Mouse (Mus musculus): ENCODE results near the gene Gm42715.
A peak's percentile ranks its signal among the peaks of the same experiment; 100 is the strongest.
"Not testable (repeated sequence)": the region's sequence is repeated elsewhere in the genome, so short reads cannot be mapped to it uniquely, and the experiment has no call there.

Gm42715 gene

DNA sequence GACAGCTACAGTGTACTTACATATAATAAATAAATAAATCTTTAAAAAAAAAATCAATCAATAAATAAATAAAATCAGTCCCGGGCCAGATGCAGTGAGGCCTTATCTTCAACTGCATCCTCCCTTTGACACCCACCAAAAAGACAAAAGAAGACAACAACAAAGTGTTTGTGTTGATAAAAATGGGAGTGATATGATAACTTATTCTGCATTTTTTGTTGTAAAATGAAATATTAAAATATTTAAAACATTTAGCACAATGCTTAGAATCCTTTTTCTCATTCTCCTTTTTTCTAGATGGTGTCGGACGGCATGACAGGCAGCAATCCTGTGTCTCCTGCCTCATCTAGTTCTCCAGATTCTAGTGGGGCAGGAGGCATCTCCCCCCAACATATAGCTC, at the start of gene Gm42715:
Gene Gm42715 (plus strand): TSS at position 301 of the 400 bp plus-strand sequence.
- DNase-seq (ENCODE audit: low spot score in 2 of 2) = no peak

DNA sequence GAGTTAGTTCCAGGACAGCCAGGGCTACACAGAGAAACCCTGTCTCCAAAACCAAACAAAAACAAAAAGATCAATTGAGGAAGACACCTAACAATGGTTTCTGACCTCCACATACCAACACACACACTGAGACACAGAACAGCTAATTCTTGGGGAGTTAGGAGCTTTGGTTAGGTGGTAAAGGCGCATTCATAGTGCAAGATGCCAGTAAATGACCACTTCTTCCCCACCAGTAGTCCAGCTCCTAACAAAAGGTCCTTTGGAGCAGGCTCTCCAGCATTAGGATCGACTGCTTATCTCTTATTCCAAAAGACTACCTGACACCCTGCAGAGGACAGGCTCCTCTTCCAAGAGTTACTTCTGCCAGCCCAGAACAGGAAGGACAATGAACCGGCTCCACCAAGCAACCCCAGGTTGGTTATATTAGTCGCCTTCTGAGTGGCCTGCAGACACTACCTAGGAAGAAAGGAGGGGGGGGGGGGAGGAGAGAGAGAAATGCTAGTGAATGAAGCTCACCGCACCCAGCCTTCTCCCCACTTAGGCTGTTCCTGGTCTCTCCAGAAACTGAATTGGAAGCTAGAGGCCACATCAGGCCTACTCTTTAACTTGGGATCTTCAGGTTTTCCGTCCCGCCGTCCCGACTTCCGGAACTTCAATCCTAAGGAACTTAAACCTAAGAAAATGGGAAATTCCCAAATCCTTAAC, 49.2 kb upstream of the Gm42715 start:
- DNase-seq (ENCODE audit: low spot score in 2 of 2) = no peak

DNA sequence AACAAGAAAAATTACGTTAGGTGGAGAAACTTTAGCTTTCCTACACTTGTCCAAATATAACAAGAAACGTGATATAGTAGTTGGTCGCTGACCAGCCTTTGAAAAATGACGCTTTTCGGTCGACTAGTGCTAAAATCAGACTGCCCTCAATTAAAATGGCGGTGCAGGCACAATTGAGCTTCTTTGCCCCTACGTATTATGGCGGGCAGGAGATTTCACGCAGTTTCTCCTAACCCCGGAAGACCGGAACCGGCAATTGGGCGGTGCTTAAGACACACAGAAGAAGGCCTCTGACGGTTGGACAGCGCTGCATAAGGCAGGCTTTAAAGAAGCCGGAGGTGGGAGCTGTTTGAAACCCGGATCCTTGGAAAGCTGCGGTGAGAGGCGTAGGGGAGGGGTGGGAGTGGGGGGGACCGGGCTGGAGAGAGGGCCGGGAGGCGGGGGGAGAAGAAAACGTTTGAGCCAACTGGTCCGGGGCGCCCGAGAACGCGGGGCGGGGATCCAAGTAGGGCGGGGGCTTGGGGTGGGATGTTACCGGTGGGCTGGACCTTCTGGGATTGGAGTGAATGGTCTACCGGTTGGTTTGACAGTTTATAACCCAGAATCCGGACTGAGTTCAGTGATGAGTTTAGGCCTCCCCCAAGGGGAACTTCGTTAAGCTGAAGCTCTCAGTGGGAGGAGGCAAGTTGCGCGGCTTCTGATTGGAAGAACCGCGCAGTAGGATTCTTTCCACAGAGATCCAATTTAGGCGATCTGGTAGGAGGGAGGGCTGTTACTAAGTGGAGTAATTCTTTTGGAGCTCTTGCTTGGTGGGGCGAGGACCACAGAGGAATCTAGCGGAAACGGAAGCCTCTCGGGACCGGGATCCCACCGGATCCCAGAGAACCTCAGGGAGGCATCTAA, 48.4 kb upstream of the Gm42715 start:
- DNase-seq (ENCODE audit: low spot score in 2 of 2) = peak; percentile 90 to 95

DNA sequence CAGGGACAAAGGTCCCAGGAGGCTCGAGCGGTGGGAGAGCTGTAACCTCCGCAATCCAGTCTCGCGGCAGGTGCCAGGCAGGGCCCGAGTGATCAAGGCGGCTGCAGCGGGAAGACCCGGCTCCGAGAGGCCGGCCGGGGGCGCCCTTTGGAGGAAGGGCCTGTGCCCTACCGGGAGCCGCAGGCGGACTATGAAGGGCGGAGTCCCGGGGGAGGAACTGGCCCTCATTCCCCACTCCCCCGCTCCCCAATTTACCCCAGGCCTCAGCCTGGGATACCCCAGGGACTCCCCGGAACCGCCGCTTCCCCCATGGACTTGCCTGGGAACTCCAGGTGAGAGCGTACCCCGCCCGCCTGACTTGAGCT, 47.8 kb upstream of the Gm42715 start:
- DNase-seq (ENCODE audit: low spot score in 2 of 2) = no peak

DNA sequence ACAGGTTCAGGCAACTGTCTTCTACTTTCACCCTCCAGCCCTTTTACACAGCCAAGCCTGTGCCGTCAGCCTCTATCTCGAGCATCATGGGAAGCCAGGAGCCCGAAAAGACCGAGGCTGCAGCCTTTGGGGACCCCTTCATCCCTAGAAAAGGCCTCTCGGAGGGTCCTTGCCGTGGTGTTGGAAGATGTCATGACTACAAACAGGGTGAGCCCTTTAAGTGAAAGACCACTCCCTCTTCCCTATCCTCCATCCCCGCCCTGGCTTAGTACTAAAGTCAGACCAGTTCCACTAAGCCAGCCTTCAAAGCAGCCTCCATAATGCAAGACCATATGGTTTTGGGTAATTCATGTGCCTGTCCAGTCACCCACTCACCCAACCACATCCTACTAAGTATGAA, 47.3 kb upstream of the Gm42715 start:
- peak in 1 of 2 experiments; percentile 28 for DNase-seq (ENCODE audit: low spot score in 2 of 2)

DNA sequence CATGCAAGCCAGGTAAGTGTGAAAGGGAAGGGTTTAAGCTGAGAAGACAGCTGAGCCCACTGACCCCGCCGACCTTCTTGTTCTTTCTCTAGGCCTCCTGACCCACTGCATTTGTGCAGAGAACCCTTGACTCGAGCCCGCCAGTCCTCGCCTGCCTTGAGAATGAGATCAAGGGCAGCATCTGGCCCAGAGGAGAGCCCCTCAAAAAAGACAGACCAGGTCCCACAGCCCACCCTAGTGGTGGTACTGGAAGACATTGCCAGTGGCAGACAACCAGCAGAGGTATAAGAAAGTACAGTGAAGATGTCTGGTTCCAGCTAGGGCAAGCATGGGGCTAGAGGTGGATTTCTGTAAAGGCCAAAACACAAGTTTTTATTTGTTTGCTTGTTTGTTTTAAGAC, 45.7 kb upstream of the Gm42715 start:
- DNase-seq (ENCODE audit: low spot score in 2 of 2) = no peak

DNA sequence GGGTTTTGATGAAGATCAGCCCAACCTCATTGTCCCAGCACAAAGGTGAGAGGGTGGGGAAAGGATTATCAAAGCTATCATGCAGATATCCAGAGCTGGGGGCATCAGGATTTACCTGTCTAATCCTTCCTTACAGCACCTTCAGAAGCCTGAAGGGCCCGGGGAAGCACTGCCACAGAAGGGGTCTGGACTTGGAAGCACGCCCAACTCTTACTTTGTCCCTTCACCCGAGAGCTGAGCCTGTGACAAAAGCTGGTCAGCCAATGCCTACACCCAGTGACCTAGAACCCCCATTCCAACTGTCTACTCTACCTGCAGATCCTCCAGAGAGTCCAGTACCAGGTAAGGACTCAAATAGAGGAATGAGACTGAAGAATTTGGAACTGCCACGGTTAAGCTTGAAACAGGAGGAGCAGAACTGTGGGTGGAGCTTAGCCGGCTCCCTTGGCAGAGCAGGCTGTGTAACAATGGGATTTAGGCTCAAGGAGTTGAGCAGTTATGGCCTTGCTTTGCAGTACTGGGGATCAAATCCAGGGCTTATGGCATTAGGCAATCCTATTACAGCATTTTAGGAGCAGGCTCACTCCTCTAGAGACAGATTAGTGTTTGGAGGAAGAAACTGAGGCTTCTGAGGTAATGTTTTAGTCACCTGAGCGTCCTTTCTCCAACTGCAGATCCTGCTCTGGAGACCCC, 44.9 kb upstream of the Gm42715 start:
- DNase-seq (ENCODE audit: low spot score in 2 of 2) = no peak

DNA sequence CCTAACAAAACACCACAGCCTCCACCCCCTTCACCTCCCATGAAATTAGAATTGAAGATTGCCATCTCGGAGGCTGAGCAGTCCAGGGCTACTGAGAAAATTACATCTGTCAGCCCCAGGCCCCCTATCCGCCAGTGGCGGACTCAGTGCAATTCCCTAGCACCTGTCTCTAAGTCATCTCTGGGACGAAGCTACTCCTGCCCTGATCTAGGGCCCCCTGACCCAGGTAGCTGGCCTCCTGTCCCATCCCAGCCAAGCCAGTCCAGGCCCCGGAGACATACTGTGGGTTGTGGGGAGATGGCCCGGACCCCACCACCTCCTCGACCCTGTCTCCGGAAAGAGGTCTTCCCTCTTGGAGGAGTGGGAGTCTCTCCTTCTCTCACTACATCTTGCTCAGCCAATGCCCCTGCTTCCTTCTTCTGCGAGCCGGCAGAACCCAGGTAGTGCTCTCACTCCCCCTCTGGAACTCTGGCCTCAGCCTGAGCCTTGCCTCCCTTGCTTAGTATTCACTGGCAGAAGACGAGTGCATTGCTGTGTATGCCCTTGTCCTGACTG, 44.1 kb upstream of the Gm42715 start:
- DNase-seq (ENCODE audit: low spot score in 2 of 2) = no peak

DNA sequence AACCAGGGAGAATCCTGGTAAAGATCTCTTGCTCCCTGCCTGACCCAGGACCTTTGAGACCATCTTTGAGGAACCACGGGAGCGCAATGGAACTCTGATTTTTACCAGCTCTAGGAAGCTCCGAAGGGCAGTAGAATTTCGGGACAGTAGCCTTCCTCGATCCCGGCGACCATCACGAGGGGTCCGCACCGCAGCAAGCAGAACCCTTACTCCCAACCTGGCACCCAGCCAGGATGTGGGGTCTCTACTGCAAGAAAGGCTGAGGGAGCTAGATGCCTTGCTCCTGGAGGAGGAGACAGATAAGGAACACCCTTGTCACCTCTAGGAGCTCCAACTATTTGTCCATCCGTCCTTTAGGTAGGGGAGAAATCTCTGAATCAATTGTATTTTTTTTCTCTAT, 43.0 kb upstream of the Gm42715 start:
- no peak for DNase-seq (ENCODE audit: low spot score in 2 of 2)

DNA sequence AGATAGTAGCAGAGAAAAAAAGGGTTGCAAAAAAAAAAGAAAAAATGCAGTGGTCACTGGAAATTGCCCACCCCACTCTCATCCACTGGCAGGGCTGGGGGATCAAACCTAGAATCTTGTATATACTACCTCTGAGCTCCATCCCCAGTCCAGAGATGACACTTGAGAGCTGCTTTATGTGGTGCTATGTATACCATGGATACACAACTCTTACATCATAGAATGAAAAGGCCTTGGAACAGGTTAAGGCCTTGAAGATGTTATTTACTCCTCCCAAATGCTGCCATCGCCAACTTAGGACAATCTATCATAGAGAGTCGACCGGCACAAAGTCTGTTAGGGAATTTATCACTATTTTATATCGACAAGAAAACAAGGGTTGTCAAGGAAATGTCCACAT, 42.5 kb upstream of the Gm42715 start:
- no peak for DNase-seq (ENCODE audit: low spot score in 2 of 2)

DNA sequence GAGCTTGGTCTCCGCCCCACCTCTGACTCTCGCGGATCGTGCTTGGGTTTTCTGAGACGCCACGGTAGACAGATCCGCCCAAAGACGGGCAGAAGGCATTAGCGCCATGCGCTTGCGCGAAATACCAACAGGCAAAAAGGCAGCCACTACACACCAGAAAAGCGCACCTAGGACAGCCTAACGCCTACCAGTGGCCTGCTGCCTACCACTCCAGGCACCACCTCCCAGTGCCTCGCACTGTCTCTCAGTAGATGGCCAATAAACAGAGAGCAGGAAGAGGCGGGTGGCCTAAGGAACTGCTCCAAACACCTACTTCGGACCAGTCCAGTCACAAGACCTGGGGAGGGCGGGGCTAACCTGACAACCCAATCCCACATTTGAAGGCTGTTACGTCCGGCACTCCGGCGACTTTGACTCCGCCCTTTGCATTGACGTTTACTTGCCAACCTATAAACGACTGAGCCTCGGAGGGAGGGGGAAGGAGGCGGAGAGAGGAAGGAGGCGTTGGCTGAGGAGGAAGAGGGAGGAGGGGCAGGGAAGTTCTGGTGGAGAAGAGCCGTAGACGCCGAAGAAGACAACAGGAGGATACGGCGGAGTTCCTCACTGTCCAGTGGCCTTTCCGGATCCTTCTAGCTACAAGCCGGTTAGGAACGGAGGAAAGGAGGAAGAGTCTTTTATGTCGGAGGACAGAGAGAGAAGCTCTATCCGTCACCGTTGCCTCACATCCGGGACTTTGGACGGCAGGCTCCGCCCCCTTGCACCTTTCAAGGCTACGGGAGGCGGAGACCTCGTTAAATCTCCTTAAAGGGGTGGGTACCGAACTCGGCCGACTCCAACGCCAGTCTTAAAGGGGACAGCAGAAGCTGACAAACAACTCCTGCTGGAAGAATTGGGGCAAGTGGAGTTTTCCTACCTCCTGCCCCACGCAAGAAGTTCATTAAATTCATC, 41.4 kb upstream of the Gm42715 start:
- peak; percentile 98 to 100 for DNase-seq (ENCODE audit: low spot score in 2 of 2)

DNA sequence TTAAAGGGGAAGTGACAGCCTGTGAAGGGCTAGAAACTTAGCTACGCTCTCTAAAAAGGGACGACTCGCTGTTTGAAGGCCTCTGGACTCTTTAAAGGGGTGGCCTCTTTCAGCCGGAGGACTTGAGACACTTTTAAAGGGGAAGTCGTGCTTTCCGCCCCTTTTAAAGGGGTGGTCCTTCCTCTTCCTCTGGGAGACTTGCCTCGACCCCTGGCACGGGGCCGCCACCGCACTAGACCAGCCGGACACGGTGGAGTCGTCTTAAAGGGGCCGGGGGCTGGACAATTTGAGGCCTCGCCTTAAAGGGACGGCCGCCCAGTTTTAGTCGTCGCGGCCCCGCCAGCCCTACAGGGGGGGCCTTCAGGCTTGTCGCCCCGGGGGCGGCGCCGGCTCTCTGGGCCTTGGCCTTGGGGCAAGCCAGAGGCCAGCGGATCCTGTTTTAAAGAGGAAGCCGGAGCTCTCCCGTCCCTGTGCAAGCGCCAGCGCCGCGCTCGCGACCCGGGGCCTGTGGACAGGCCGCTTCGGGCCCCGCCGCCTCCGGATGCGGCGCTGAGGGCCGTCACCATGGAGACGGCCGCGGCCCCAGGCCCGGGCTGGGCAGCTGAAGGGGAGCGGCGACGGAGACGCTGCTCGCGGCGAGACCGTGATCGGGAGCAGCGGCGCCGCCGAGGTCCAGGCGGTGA, 40.6 kb upstream of the Gm42715 start, which contains the start of gene Fbrs:
Gene Fbrs (plus strand): TSS at position 565 of the 683 bp plus-strand sequence.
- DNase-seq (ENCODE audit: low spot score in 2 of 2) = peak; percentile 88 to 94

DNA sequence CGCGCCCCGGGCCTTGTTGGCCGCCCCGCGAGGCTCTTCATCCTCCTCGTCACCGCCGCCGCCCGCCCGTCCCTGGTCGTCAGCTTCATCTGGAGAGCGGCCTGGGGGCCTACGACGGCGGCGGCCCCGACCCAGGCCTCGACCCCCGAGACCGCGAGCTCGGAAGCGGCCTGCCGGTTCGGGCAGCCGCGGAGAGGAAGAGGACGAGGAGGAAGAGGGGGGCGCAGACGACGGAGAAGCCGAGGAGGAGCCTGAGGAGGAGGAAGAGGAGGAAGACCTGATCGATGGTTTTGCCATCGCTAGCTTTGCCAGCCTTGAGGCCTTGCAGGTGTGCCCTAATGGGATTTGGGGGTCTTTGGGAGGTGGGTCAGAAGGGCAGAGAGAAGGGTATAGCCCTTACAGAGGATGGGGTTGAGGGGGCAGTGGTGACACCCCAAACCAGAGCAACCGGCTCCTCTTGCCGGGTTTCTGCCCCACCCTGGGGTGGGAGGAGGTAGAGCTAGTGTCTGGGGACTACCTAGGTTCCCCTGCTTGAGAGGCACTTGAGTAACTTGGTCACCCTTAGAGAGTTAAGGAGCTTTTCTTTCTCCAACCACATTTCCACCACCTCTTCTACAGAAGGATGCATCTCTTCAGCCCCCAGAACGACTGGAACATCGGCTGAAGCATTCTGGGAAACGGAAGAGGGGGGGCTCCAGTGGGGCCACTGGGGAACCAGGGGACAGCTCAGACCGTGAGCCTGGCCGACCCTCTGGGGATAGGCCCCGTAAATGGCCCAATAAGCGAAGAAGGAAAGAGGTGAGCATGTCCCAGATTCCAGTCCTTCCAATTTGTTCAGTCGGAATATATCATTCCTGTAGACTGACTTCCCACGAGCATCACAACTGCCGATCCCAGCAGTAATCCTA, 39.8 kb upstream of the Gm42715 start:
- DNase-seq (ENCODE audit: low spot score in 2 of 2) = no peak

DNA sequence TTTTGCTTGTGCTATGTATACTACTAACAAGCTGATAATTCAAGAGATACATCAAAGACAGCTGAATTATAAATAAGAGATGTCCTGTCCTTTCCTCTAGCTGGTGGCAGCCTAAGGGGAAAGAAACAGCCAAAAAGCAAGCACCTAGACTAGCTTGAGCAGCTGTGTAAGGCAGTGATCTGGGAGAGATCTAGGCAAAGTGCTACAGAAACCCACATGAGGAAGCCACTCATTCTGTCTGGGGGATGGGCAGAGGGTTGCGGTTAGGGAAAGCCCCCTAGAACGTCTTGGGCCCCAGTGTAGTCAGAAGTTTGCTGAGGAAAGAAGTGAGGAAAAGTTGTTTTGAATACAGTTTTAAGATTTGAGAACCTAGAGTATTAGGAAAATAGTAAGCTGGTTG, 39.1 kb upstream of the Gm42715 start:
- no peak for DNase-seq (ENCODE audit: low spot score in 2 of 2)

DNA sequence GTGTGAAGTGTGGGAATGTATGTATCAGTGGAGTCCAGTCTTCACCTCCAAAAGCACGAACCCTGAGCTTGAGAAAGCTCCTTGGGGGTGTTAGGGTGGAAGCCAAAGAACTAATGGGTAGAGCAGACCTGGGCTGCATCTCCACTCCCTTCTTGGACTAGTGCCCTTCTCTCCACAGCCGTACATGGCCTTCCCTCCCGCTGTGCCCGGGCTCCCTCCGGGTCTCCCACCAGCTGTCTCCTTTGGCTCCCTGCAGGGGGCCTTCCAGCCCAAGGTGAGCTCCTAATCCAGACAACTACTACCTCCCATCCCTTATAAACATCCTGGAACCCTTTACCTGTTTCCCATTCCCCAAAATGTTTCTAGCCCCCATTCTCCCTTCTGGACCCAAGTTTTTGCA, 34.0 kb upstream of the Gm42715 start:
- no peak for DNase-seq (ENCODE audit: low spot score in 2 of 2)

DNA sequence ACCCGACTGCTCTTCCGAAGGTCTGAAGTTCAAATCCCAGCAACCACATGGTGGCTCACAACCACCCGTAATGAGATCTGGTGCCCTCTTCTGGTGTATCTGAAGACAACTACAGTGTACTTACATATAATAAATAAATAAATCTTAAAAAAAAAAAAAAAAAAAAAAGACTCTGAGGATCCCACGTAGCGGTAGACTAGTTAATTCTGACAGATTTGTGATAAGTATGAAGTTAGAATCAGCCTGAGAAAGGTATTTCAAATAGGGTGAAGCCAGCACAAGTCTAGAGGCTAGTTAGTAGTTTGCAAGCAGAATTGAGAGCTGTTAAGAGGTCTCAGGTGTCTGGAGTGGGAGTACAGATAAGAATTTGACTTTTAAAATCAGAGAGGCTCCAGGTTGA, 31.0 kb upstream of the Gm42715 start:
- not testable (repeated sequence) for DNase-seq (ENCODE audit: low spot score in 2 of 2)

DNA sequence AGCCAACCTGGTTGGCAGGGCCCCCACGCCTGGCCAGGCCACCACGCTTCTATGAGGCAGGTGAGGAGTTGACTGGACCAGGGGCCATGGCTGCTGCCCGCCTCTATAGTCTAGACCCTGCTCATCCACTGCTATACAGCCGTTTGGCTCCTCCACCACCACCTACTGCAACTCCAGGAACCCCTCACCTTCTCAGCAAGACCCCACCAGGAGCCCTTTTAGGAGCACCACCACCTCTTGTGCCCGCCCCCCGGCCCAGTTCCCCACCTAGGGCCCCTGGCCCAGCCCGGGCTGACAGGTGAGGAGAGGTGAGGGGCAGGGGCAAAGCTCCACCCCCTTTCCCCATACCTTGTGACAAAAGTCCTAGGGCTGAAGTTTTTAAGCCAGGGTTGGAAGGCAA, 29.4 kb upstream of the Gm42715 start:
- no peak for DNase-seq (ENCODE audit: low spot score in 2 of 2)

DNA sequence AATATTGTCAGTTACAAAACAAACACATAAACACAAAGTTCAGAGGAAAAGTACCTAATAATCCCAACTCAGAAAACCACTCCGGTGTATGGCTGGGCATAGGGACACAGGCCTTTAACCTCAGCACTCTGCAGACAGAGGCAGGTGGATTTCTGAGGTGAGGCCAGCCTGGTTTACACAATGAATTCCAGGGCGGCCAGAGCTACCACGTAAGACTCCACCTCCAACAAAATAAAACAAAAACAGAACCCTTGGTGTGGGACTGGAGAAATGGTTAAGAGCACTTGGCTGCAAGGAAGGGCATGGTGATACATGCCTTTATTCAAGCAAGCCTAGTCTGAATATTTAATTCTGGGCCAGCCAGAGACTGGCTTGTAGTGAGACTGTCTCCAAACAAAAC, 27.5 kb upstream of the Gm42715 start:
- no peak for DNase-seq (ENCODE audit: low spot score in 2 of 2)

DNA sequence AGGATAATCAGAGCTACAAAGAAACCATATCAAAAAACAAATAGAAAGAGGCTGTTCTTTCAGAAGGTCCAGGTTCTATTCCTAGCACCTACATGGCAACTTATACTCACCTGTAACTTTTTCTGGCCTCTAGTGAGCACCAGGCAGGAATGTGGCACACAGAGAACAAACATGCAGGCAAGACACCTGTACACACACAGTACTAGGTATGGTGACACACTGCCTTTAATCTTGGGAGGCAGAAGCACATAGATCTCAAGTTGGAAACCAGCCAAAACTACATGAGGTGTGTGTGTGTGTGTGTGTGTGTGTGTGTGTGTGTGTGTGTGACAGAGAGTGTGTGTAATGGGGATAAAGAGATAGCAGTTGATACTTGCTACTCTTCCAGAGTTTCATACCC, 24.7 kb upstream of the Gm42715 start:
- no peak for DNase-seq (ENCODE audit: low spot score in 2 of 2)

Data from frontal cortex, postnatal 14 days (tissue).